Mouse (Mus musculus) adrenal gland, adult 2 months (tissue): ENCODE results near the gene Minos1. TPM values are rescaled to one million over a fixed set of nuclear protein-coding genes. Genes with fewer than 3 reads are reported as not detected.
A peak's percentile ranks its signal among the peaks of the same experiment; 100 is the strongest.

ENCODE experiments used
- DNase-seq: peaks from one replicate; pipeline ENCODE4 v3.0.0; 2021
- long read RNA-seq: library from polyadenylated mRNA; stranded (forward); transcript quantifications from one replicate; pipeline ENCODE4 v2.0.0, GENCODE M21; 2021
- polyA plus RNA-seq: library from polyadenylated mRNA; depleted of rRNA; stranded (reverse); fragments of >200 nt; gene quantifications from 2 replicates; pipeline ENCODE4 v1.2.3, GENCODE M21; 2012; rRNA removed
- total RNA-seq, 2 experiments: library from RNA; stranded (reverse); gene quantifications; 2 replicates each; pipeline ENCODE4 v1.2.3; 2021

Minos1 gene
- total RNA-seq (100 to 1,000 TPM; 333 to 412 TPM), polyA plus RNA-seq (26.7 and 38.9 TPM in 2 replicates)
- long read RNA-seq, transcript Minos1-204 (4 exons, 476 nt): minor isoform, 7 of 271 reads
- long read RNA-seq, transcript Minos1-203 (4 exons, 2,549 nt): major isoform, 251 of 271 reads
- long read RNA-seq, partial matches to known transcripts: 2 of 271 reads
- long read RNA-seq, other reads (novel, unspliced or antisense): 11 of 271 reads

DNA sequence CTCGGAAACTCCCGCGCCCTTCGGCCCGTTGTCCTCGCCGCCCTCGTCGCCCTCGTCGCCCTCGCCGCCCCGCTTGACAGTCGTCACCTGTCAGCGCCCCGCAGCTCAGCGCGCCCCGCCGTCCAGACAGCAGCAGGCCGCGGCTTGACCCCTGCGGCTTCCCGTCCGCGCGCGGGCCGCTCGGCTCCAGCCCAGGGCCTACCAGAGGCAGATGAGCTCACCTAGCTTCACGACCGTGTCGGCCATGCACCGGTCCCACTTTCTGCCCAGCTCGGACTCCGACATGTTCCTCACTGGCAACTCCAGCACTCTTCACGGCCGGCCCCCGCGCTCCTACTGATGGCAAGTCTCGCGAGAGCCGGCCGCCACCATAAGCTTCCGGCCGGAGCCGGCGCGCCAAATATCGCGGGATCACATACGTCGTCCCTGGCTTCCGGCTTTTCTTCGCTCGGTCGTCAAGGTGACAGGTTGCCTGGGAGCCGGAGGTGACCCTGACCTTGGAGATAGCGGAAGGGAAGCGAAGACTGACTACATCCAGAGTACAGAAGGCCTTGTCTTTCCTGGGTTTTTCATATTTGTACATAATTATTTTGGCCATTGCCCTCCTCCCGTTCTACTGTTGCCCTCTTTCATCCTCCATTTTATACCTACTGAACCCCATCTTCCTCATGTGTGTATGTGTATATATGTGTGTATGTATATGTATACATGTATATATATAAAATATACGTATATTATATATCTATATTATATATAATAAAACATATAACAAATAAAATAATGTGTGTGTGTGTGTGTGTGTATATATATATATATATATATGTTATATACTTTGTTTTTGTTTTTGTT lies at the start of gene Minos1:
Minos1 (minus strand) TSS at position 413 of the 849 bp plus-strand sequence.
- DNase-seq: peak; percentile 98

DNA sequence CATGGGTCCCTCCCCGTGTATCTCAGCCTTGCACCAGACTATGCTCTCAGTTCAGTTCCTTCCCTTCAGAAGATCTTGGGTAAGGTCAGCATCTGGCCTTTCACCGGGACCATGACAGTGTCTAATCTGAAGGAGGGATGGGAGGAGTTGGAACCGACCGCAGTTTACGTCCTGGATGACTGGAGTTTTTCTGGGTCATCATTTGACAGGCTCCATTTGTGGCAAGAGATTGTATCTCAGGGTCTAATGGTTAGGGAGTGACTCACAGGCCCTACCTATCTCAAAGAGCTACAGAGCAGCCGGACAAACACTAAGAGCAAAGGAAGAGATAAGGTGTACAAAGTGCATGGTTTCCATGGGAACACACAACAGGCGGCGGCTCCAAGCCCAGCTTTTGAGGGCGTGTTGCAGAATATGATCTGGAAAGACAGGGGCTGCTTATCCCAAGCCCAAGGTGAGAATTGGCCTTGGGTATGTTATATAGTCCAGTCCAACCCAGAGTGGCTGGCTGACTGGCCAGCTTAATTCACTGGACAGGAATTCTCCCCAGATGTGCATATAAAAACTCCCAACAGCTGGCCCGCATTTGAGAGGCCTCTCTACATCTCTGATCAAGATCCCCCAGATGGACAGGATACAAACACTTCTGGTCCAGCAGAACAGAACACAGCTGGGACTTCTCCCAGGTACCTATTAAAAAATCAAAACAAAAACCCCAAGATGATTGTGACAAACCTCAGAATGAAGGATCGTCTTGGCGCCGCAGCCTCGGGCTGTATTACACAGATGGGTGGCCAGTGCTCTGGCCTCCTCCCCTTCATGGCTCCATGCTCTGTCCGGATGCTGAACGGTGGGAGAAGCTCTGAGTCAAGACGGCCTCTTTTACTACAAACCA lies 49.1 kb upstream of the Minos1 start:
- no peak for DNase-seq

DNA sequence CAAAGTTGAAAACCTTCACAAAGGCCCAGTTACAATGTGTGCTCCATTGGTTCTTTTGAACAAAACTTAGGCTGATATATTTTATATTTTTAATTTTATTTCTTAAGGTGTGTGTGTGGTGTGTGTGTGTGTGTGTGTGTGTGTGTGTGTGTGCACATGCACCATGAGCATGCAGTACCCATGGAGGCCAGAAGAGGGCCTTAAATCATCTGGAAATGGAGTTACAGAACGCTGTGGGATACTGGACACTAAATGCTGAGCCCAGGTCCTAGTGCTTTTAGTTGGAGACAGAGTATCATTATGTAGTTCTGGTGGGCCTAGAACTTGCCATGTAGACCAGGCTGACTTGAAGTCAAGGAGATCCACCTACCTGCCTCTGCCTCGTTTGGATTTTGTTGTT lies 48.3 kb upstream of the Minos1 start:
- DNase-seq: no peak

DNA sequence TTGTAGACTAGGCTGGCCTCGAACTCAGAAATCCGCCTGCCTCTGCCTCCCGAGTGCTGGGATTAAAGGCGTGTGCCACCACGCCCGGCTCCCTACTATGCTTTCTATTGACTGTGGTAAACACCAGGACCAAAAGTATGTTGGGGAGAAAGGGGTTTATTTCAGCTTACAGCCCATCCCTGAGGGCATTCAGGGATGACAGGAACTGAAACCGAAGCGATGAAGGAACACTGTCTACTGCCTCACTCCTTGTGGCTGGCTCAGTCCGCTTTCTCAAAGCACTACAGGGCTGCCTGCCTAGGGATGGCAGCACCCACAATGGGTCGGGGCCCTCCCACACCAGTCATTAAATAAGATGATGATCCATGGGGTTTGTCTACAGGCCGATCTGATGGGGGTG lies 47.5 kb upstream of the Minos1 start:
- DNase-seq: no peak

DNA sequence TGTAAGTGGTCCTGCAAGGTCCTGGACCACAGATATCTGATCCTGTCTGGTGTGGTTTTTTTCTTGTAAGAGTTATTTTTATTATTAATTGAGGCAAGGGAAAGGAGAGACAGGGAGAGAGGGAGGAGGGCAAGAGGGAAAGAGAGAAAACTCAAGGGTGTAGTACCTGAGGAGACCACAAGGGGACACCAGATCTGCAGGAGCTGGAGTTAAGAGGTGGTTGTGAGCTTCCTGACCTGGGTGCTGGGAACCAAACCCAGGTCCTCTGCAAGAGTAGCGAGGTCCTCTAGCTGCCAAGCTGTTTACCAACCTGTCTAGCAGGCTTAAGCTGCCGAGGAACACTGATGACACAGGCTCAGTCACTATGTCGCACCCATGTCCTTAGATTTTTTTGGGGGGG lies 47.0 kb upstream of the Minos1 start:
- DNase-seq: no peak

DNA sequence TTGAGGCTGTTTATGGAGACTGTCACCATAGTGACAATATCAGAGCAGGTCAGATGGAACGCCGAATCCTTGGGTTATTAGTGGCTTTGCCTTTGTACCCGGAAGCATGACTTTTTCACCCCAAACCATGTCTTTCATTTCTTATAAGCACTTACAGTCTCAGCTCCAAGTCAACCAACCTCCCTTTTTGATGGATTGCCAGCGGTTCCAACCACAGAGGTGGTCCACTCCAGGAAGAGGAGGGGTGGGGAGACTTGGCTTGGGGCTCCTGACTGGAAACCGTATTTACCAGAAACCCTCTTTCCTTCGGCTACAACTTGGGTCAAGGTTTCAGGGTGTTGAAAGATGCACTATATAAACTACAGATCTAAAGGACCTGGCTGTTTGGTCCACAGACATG lies 45.1 kb upstream of the Minos1 start:
- peak; percentile 24 for DNase-seq

DNA sequence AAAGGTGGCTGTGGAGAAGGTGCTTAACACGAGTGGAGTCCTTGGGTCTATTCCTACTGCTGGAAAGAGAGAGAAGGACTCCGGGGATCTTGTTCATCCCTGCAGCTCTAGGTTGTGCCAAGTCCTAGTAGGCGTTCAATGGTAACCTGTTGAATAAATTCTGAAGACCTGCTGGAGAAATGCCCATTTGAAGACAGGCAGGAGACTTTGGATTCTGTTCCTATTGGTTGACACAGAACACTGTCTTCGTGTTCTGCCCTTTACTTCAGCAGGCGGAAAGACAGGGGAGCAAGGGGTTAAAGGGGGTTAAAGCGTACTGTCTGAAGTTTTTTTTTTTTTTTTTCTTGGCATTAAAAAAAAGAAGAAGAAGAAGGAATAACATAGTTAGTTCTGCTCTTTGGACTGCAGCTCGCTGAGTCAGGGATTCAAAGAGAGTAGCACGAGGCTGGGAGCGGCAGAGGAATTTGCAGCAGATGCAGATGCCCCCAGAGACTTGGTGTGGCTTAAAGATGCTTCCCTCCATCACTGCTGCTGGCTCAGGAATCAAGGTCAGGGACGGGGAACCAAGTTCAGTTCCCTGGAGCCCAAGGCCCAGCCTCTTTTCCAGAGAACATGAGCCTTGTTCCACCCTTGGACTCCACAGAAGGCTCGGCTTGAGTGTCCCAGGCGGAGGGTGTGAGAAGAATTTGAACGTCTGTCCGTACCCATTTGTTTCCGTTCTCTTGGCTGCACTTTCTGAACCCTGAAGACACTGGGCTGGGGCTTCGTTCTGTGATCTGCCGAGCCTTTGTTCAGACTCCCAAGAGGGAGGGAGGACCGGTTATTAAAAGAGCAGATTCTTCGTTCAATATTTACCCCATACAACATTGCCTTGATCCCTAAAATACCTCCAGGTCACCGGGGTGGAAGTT lies 44.4 kb upstream of the Minos1 start:
- DNase-seq: peak; percentile 50

DNA sequence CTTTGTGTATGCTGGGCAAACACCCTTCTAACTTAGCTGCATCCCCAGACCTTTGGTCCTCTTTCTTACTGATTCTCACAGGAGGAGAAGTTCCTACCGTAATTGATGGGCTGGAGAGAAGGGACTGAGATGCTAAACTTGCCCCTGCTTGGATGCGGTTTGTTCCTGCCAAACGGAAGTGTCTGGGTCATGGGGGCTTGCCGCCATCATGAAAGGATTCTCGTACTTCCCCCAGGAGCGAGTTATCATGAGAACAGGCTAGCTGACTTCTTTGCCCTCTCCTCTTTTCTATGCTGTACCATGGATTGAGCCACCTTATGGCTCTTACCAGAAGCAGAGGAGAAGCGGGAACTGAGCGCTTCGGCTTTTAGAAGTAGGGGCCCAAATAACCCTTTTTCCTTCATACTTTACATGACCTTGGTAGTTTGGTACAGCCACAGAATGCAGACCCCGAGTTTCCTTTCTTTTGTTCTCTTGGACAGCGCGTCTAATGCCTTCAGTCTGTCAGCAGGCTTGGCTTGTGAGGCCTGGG lies 38.9 kb upstream of the Minos1 start:
- no peak for DNase-seq

DNA sequence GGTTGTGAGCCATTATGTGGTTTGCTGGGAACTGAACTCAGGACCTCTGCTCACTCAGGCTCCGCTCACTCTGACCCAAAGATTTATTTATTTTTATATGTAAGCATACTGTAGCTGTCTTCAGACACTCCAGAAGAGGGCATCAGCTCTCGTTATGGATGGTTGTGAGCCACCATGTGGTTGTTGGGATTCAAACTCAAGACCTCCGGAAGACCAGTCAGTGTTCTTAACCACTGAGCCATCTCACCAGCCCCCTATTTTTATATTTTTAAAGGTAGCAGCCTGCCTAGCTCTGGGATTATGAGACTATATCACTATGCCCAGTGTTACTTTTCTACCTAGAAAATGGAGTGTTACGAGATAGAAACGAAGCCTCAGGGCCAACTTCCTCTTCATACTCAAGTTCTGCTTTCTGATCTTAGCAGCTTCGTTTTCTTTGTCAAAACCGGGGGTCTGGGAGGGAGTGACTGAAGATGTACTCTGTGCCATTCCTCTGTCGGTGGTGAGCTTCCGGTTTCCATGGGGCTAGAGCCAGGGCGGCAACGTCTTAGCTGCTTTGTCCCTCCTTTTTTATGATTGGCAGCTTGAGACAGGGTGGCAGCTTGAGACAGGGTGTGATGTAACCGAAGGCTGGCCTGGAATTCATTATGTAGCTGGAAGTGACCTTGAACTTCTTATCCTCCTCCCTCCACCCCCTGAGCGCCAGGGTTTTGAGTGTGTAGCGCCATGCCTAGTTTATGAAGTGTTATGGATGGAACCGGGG lies 38.3 kb upstream of the Minos1 start:
- DNase-seq: peak; percentile 80

DNA sequence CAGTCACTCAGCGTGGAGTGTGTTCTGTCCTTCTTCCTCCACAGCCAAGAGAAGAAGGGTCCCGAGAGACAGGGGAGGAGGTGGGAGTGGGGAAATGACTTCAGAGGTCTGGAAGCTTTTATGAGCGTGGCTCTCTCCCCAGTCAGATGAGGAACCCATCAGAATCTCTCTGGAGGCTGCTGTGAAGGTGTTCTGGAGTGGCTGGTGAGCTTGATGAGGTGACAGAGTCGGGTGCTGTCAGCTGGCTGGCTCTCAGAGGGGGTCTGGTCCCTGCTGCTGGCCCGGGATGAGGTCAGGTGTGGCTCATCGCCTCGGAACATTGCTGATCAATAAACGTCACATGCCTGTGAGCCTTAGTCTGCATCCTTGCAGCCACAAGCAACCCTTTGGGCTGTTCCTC lies 36.2 kb upstream of the Minos1 start:
- no peak for DNase-seq

DNA sequence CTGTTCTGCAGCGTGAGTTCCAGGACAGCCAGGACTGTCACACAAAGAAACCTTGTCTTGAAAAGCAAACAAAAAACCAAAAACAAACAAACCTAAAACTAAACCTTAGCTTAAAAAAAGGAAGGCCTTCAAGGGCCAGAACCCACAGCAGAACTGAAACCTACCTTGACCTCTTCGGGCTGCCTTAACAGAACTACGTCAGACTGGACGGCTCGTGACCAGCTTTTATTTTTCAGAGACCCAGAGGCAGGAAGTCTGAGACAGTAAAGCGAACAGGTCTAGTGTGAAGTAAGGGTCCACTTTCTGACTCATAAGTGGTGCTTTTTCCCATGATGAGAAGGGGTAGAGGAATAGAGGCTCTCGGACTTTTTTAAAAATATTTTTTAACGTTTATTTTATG lies 35.3 kb upstream of the Minos1 start:
- no peak for DNase-seq

DNA sequence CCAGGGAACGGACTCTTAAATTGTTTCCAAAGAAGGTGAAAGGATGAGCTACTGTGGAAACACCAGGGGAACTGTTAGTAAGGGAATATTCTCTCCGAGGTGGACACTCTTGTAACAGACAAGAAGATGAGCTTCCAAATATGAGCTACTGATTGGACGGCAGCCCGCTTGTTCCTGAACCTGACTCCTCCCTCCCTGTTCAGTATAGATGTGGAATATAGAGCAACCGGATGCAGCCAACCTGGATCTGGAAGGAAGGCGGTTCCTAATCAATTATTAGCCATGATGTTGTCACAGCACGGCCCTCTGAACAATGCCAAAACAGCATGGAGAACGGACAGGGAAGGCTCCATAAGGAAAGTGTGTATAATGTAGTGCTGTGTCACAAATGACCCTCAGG lies 34.3 kb upstream of the Minos1 start:
- DNase-seq: no peak

DNA sequence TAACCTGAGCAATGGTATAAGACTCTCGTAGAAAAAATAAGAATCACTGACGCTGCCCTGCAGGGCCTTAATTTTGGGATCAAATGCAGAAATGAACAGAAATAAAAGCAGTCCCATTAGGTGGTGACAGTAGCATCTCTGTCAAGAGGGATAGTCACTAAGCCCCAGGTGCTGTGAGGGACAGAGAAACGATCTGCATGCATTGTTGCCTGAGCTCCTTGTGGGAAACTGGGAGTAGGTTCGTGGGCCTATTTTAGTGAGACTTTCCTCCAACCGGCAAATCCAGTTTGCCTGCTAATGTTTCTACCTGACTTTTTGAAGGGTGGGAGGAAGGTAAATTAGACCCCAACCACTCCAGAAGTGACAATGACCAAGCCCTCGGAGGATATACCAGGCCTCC lies 33.2 kb upstream of the Minos1 start:
- DNase-seq: no peak

DNA sequence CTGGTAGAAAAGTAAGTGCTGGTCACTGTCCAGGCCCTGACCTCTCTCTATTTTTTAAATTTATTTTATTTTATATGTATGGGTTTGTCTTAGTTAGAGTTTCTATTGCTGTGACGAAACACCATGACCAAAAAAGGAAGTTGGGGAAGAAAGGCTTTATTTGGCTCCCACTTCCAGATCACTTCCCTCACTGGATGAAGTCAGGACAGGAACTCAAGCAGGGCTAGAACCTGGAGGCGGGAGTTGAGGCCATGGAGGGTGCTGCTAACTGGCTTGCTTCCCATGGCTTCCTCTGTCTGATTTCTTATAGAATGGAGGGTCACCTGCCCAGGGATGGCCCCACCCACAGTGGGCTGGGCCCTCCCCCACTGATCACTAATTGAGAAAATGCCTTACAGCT lies 30.2 kb upstream of the Minos1 start:
- DNase-seq: no peak

DNA sequence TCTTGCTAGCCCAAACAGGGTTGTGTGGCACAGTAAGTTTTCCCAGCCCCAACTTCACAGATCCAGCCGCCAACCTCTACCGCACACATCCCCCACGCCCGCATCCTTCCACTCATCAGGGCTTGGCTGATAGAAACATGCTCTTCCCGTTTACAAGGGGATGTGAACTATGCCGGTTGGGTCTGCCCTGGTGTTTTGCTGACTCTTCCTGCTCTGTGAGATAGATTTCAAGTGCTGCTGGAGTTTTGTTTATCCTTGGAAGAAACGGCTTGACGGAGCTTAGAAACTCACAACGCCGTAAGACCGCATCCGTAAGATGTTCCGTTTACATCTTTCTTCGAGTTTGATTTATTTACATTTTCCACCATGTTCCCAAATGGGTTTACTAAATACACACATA lies 27.4 kb upstream of the Minos1 start:
- no peak for DNase-seq

DNA sequence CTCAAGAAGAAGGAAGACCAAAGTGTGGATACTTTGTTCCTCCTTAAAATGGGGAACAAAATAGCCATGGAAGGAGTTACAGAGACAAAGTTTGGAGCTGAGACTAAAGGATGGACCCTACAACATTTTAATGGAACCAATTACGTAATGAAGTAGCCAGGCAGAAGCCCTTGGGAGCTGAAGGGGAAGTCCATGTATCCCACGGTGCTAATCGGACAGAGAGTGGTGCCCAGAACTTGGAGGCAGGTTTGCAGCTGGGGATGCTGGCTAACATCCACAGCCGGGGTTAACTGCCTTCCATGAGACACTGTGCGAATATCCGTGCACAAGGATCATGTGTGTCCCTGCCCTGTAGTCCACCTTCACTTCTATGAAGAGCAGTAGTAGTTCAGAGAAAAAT lies 25.6 kb upstream of the Minos1 start:
- DNase-seq: no peak

DNA sequence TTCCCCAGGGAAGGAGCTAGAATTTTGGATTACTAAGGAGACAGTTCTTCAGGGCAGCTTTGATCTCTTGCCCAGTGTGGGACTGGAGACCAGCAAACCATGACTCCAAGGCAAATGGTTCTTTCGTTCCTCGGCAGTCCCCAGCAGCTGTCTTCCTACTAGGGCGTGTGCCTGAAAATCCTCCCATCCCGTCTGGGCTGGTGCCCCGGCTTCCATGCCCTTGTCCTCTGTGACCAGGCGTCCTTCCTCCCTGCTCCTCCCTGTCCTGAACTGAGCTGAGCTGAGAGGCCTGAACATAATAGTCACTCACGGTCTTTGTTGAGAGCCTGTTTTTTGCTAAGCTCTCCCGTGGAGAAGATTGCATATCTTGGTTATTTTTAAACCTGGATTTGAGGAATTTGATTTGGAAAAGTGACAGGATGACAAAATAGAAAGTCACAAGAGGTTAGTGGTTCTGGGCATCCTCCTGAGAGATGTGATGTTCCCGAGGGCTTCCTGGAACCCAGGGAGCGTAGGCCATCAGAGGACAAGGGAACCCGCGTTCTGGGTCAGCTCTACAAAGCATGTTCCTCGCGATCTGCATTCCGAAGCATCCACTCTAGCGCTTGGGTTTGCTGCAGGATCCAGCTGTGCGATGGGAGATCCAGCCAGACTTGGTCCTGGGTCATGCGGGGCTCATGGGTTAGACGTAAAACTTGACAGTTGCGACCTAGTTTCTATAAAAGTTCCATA lies 23.8 kb upstream of the Minos1 start:
- DNase-seq: no peak

DNA sequence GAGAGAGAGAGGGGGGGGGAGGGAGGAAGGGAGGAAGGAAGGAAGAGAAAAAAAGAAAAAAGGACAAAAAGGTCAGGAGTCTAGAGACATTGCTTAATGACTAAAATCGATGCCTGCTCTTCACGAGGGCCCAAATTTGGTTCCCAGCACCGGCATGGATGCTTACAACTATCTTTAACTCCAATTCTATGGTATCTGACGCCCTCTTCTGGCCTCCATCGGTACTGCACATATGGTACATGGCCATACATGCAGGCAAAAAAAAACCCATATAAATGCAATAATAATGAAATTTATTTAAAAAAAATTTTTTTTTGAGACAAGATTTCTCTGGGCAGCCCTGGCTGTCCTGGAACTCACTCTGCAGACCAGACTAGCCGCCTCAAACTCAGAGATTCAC lies 20.5 kb upstream of the Minos1 start:
- DNase-seq: no peak

DNA sequence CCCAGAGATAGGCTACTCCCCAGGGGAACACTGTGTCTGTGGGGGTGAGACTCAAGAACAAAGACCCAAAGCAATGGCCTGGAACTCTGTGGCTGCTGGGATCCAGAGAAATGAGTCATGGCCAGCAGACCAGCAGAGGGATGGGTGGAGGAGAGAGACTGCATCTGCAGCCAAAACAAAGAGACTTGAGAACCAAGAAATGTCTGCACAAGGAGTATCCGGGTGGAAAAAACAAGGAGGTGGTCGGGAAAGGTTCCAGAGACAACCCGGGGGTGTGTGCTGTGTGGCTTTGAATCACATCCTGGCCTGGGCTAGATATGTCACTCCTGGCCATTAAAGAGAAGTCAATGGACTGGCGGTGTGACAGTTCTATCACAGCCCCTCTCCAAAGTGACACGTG lies 15.8 kb upstream of the Minos1 start:
- DNase-seq: peak; percentile 18

DNA sequence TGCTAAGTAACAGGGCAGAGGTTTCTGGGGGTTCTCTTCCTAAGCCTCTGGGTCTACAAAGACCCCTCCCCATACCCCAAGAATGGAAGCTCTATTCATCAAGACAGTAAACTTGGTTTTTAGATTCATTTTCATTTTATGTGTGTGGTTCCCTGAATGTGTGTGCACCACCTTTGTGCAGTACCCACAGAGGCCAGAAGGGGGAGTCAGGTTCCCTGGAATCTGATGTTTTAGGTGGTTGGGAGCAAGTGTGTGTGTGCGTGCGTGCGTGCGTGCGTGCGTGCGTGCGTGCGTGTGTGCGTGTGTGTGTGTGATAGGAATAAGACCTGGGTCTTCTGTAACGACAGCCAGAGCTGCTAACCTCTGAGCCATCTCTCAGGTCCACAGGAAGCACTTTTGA lies 14.2 kb upstream of the Minos1 start:
- DNase-seq: no peak
